Mouse (Mus musculus): ENCODE measurements around the gene Fau. TPM values are rescaled to one million over a fixed set of nuclear protein-coding genes. Genes with fewer than 3 reads are reported as not detected.
A peak's percentile ranks its signal among the peaks of the same experiment; 100 is the strongest.

Fau gene
- total and polyA plus RNA-seq, 3 experiments, result 2,413 to 2,967 TPM; not detected in 1

DNA sequence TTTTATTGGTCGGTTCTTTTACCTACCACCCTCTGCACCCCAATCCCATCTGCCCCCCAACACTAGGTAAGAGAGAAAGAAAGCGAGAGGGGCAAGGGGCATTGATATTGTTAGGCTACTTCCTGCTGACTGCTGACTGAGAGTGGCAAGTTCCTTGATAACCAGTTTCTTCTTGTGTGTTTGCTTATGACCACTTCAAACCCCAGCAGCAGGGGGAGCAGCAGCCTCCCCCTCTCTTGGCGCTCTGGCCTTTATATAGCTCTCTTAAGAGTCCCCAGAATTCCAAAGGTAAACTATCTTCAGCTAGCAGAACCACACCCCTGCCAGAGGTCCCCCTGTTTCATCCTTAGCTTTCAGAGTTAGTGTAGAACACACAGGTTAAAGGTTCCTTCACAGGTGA is 37.4 kb upstream of the Fau start:
- H3K4me1 ChIP-seq (ENCODE audit: control insufficient read depth in 1 of 2, insufficient read depth in 2 of 2, low read length in 2 of 2), result peaks cover 4 to 8% of the 10 kb centered on the region in 2 experiments; a peak in 3 of 4 replicates

DNA sequence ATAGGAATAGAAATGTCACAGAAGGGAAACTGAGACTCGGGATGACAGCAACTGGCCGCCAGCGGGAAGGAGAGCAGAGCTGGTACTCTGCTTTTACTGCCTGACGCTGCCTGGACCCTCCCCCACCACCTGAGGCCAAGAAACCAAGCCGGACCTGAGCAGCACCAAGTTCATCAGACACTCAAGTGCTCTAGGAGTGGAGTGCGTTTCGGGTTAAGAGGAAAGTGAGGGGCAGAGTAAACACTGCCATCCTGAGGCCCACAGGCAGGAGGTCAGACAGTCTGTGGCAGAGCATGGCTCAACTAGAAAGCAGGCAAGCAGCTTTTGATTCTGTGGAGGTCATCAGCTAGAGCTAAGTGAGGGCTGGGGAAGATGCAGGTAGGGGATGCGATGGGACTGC is 34.6 kb upstream of the Fau start:
- Histone ChIP-seq H3K9ac (ENCODE audit: control insufficient read depth, low read depth, low read length, poor library complexity, severe bottlenecking) (no peak overlapping the region), H3K9me3 (replicated peaks; ENCODE audit: insufficient read depth, low read length) (no peaks in the 10 kb centered on the region), H3K4me3 (ENCODE audit: control insufficient read depth in 1 of 2, insufficient read depth in 1 of 2, low read depth in 2 of 2, low read length in 2 of 2) (no peak overlapping the region), H3K27ac (ENCODE audit: control insufficient read depth, low read depth, low read length) (no peak overlapping the region), H3K27me3 (ENCODE audit: control insufficient read depth in 1 of 2, insufficient read depth in 2 of 2, low read length in 2 of 2) (peaks cover under 1 to 2% of the 10 kb centered on the region in 2 experiments; a peak in 3 of 4 replicates), H3K4me1 (ENCODE audit: control insufficient read depth in 1 of 2, insufficient read depth in 2 of 2, low read length in 2 of 2) (peaks cover 0 to under 1% of the 10 kb centered on the region in 2 experiments; a peak in 1 of 4 replicates), H3K36me3 (ENCODE audit: control insufficient read depth in 1 of 2, insufficient read depth in 2 of 2, low read length in 2 of 2) (peaks cover 0 to 5% of the 10 kb centered on the region in 2 experiments; a peak in 2 of 4 replicates), H3K79me2 (ENCODE audit: control insufficient read depth, insufficient read depth, low read length, poor library complexity) (no peaks in the 10 kb centered on the region)
- no peak for DNase-seq (ENCODE audit: low read depth, low spot score)
- no peak for TF ChIP-seq BHLHE40 (IDR thresholded peaks at IDR 0.05; ENCODE audit: borderline replicate concordance, low read depth, low read length)
- no peak for TF ChIP-seq RCOR1 (IDR thresholded peaks at IDR 0.05; ENCODE audit: low read depth, low read length)
- no peak for TF ChIP-seq ELF1 (IDR thresholded peaks at IDR 0.05; ENCODE audit: low read depth, low read length)
- TF ChIP-seq MAX (IDR thresholded peaks at IDR 0.05; ENCODE audit: low read length), result no peak
- no peak for TF ChIP-seq CTCF (IDR thresholded peaks at IDR 0.05 in 2 of 3, conservative IDR thresholded peaks at IDR 0.05 in 1 of 3; ENCODE audit: control insufficient read depth in 1 of 3, insufficient read depth in 1 of 3, low read depth in 2 of 3, low read length in 3 of 3, poor library complexity in 1 of 3, severe bottlenecking in 1 of 3)
- TF ChIP-seq POLR2AphosphoS2 (IDR thresholded peaks at IDR 0.05; ENCODE audit: low read length), result no peak
- no peak for TF ChIP-seq NRF1 (IDR thresholded peaks at IDR 0.05; ENCODE audit: insufficient read depth, low read depth, low read length, poor library complexity, severe bottlenecking)
- no peak for TF ChIP-seq ZNF384 (IDR thresholded peaks at IDR 0.05; ENCODE audit: low read depth, low read length)

More for the DNA sequence above, 37.4 kb upstream of the Fau start:
- Histone ChIP-seq H3K27me3 (ENCODE audit: control insufficient read depth in 1 of 2, insufficient read depth in 2 of 2, low read length in 2 of 2) (no peaks in the 10 kb centered on the region; a peak in 1 of 4 replicates), H3K79me2 (ENCODE audit: control insufficient read depth, insufficient read depth, low read length, poor library complexity) (peaks cover 1% of the 10 kb centered on the region), H3K4me3 (ENCODE audit: control insufficient read depth in 1 of 2, insufficient read depth in 1 of 2, low read depth in 2 of 2, low read length in 2 of 2) (no peak overlapping the region), H3K9ac (ENCODE audit: control insufficient read depth, low read depth, low read length, poor library complexity, severe bottlenecking) (no peak overlapping the region), H3K36me3 (ENCODE audit: control insufficient read depth in 1 of 2, insufficient read depth in 2 of 2, low read length in 2 of 2) (peaks cover 0 to 12% of the 10 kb centered on the region in 2 experiments; a peak in 2 of 4 replicates), H3K9me3 (replicated peaks; ENCODE audit: insufficient read depth, low read length) (no peaks in the 10 kb centered on the region), H3K27ac (ENCODE audit: control insufficient read depth, low read depth, low read length) (no peak overlapping the region)
- no peak for DNase-seq (ENCODE audit: low read depth, low spot score)
- TF ChIP-seq SMC3 (IDR thresholded peaks at IDR 0.05; ENCODE audit: low read depth, low read length) (peak; percentile 28; the same call in 1 of the 2 replicates), GATA1 (IDR thresholded peaks at IDR 0.05; ENCODE audit: low read depth, low read length) (no peak), CTCF (IDR thresholded peaks at IDR 0.05 in 2 of 3, conservative IDR thresholded peaks at IDR 0.05 in 1 of 3; ENCODE audit: control insufficient read depth in 1 of 3, insufficient read depth in 1 of 3, low read depth in 2 of 3, low read length in 3 of 3, poor library complexity in 1 of 3, severe bottlenecking in 1 of 3) (peak in 2 of 3 experiments; percentile 10 to 14; a peak in 2 of 6 replicates)

- TF ChIP-seq TCF12 (IDR thresholded peaks at IDR 0.05; ENCODE audit: low read depth, low read length) (no peak), MAX (IDR thresholded peaks at IDR 0.05; ENCODE audit: low read length) (no peak), TAL1 (IDR thresholded peaks at IDR 0.05; ENCODE audit: low read length) (no peak), CHD1 (IDR thresholded peaks at IDR 0.05; ENCODE audit: low read depth, low read length) (no peak), CHD2 (IDR thresholded peaks at IDR 0.05; ENCODE audit: low read length) (no peak), ETS1 (IDR thresholded peaks at IDR 0.05; ENCODE audit: low read depth, low read length) (no peak), GABPA (IDR thresholded peaks at IDR 0.05; ENCODE audit: low read depth, low read length) (no peak), NRF1 (IDR thresholded peaks at IDR 0.05; ENCODE audit: insufficient read depth, low read depth, low read length, poor library complexity, severe bottlenecking) (no peak), USF2 (IDR thresholded peaks at IDR 0.05; ENCODE audit: borderline replicate concordance in 1 of 2, insufficient read depth in 1 of 2, low read depth in 1 of 2, low read length in 2 of 2) (no peak), ZC3H11A (IDR thresholded peaks at IDR 0.05; ENCODE audit: low read depth, low read length) (no peak), KAT2A (conservative IDR thresholded peaks at IDR 0.05; ENCODE audit: low read depth, low read length) (no peak), MYC (IDR thresholded peaks at IDR 0.05; ENCODE audit: low read depth, low read length) (no peak), POLR2AphosphoS5 (IDR thresholded peaks at IDR 0.05; ENCODE audit: borderline replicate concordance, low read depth, low read length) (no peak)
- Histone ChIP-seq H3K9ac (ENCODE audit: control insufficient read depth, low read depth, low read length, poor library complexity, severe bottlenecking) (no peak overlapping the region), H3K27me3 (ENCODE audit: control insufficient read depth in 1 of 2, insufficient read depth in 2 of 2, low read length in 2 of 2) (peaks cover 2% of the 10 kb centered on the region in 2 experiments; a peak in 3 of 4 replicates), H3K4me3 (ENCODE audit: control insufficient read depth in 1 of 2, insufficient read depth in 1 of 2, low read depth in 2 of 2, low read length in 2 of 2) (no peak overlapping the region), H3K9me3 (replicated peaks; ENCODE audit: insufficient read depth, low read length) (no peaks in the 10 kb centered on the region), H3K4me1 (ENCODE audit: control insufficient read depth in 1 of 2, insufficient read depth in 2 of 2, low read length in 2 of 2) (no peaks in the 10 kb centered on the region), H3K36me3 (ENCODE audit: control insufficient read depth in 1 of 2, insufficient read depth in 2 of 2, low read length in 2 of 2) (no peaks in the 10 kb centered on the region), H3K79me2 (ENCODE audit: control insufficient read depth, insufficient read depth, low read length, poor library complexity) (no peaks in the 10 kb centered on the region), H3K27ac (ENCODE audit: control insufficient read depth, low read depth, low read length) (no peak overlapping the region)
- DNase-seq (ENCODE audit: low read depth, low spot score), result no peak
Observed at GRCm38 (mm10) chr19:6023930-6024329, 33.7 kb upstream of the Fau start.
